Mouse (Mus musculus): ENCODE results near the gene Rad51.

DNA sequence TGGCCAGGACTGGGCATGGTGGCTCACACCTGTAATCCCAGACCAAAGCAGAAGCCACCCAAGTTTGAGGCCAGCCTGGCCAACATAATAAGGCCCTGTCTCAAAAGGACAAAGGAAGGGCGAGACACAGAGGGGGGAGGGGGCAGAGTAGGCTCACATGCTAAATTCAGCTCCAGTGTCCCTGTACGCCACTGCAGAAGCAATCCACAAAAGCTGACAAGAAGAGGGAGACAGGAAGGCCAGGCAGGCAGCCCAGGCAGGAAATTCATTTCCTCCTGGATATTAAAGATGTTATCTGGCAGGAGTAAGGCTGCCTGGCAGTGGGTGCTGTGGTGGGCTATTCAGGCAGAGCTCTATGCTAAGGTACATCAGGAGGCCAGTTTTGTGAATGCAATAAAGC is 48.7 kb downstream of the Rad51 start:
- TF ChIP-seq CTCF (IDR thresholded peaks at IDR 0.05; ENCODE audit: borderline replicate concordance, extremely low read depth, insufficient read depth, insufficient read length) (no peak), POLR2A (IDR thresholded peaks at IDR 0.05; ENCODE audit: borderline replicate concordance, extremely low read depth, insufficient read depth, insufficient read length, poor library complexity, severe bottlenecking) (no peak)
